Mouse (Mus musculus) lung, embryonic 15.5 days (tissue): ENCODE measurements around the gene Gm37240. TPM values are rescaled to one million over a fixed set of nuclear protein-coding genes. Genes with fewer than 3 reads are reported as not detected.

ENCODE experiments used
- ATAC-seq: fragments of 200-750 bp; cut with Nextera tagmentation; 2 replicates; pipeline ENCODE4 v1.8.0; 2017; ENCODE audit warnings: moderate number of reproducible peaks, borderline replicate concordance; ENCODE audit not compliant: low FRiP score, low TSS enrichment; ENCODE audit errors: extremely low read depth
- H3K27ac ChIP-seq: fragments of 300-500 bp; sonication (generic); 2 replicates; pipeline ENCODE4 v1.5.1; 2015; ENCODE audit warnings: moderate library complexity, mild to moderate bottlenecking, inconsistent platforms
- H3K27me3 ChIP-seq: fragments of 300-500 bp; sonication (generic); 2 replicates; pipeline ENCODE4 v1.6.1; 2015; ENCODE audit warnings: inconsistent platforms
- H3K36me3 ChIP-seq: fragments of 300-500 bp; sonication (generic); 2 replicates; pipeline ENCODE4 v1.6.1; 2015; ENCODE audit warnings: inconsistent platforms
- H3K4me1 ChIP-seq: fragments of 300-500 bp; sonication (generic); 2 replicates; pipeline ENCODE4 v1.6.1; 2015; ENCODE audit warnings: inconsistent platforms
- H3K4me2 ChIP-seq: fragments of 300-500 bp; sonication (generic); 2 replicates; pipeline ENCODE4 v1.6.1; 2015; ENCODE audit warnings: inconsistent platforms, mild to moderate bottlenecking, moderate library complexity
- H3K4me3 ChIP-seq: fragments of 300-500 bp; sonication (generic); 2 replicates; pipeline ENCODE4 v1.5.1; 2015; ENCODE audit warnings: mild to moderate bottlenecking, inconsistent platforms
- H3K9ac ChIP-seq: fragments of 300-500 bp; sonication (generic); 2 replicates; pipeline ENCODE4 v1.6.1; 2015; ENCODE audit warnings: inconsistent platforms
- H3K9me3 ChIP-seq: fragments of 300-500 bp; sonication (generic); 2 replicates; pipeline ENCODE4 v1.6.1; 2016; ENCODE audit warnings: inconsistent platforms
- WGBS: fragments of 180-500 bp; shearing (Covaris S2); methylation state at CpG from one replicate; pipeline ENCODE4 v1.1.7; 2015; 5-methylcytosine and 5-hydroxymethylcytosine counted together
- polyA plus RNA-seq: library from polyadenylated mRNA; unstranded; fragments of >200 nt; fragmentation: Nextera tagmentation; extraction: Ambion mirVana; gene quantifications from 2 replicates; pipeline ENCODE4 v1.2.1, GENCODE M21; 2015

Gene Gm37240
- polyA plus RNA-seq, 1 experiment from 2014 or later: 8.8 TPM

DNA sequence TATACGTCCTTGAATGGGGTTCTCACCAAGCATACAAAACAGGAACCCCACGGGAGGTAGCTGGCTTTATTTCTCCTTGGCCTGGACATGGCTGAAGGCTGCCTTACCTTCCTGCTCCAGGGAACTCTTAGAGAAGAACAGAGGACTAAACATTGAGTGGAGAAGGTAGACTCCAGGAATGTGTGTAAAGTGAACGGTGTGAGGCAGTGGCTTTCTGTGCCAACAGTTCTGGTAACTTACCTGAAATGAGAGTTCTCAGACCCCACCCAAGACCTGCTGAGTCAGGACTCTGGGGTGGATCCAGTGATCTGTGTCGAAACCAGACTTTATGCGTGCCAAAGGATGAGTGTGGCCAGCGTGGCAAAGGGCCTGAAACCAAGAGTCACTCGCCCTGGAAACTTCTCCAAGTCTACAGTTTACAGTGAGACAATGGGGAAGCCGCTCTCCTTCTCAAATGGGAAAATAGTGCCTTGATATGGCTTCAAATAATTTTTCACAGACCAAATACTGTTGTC is 1240.9 kb downstream of the Gm37240 start:
- Histone ChIP-seq H3K27me3 (no peaks in the 10 kb centered on the region), H3K4me1 (peaks cover 6% of the 10 kb centered on the region; the same call in 1 of the 2 replicates), H3K9ac (no peak overlapping the region), H3K36me3 (no peaks in the 10 kb centered on the region), H3K4me2 (no peak overlapping the region), H3K27ac (no peak overlapping the region), H3K4me3 (no peak overlapping the region), H3K9me3 (no peaks in the 10 kb centered on the region)
- no peak for ATAC-seq
- 73% methylated on average over 8 of the region's 8 CpGs for WGBS

DNA sequence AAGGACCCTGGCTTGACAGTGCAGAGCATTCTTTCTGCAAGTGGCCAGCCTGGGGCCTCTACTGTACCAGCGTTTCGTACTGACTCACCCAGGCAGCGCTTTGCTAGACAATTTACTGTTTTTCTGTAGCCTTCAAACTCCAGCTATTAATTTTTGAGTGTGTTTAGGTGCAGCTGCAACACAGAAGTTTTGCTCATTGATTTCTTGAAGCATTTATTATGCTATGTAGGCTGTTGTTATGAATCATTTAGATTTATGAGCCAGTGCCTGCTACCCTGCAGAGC is 1241.4 kb downstream of the Gm37240 start:
- 86% methylated on average over 3 of the region's 3 CpGs for WGBS
- no peaks in the 10 kb centered on the region for H3K9me3 ChIP-seq
- no peak overlapping the region for H3K4me2 ChIP-seq
- no peak overlapping the region for H3K9ac ChIP-seq
- no peak for ATAC-seq
- no peak overlapping the region for H3K27ac ChIP-seq
- H3K4me1 ChIP-seq: peaks cover 6% of the 10 kb centered on the region; the same call in 1 of the 2 replicates
- H3K4me3 ChIP-seq: no peak overlapping the region
- H3K36me3 ChIP-seq: no peaks in the 10 kb centered on the region
- H3K27me3 ChIP-seq: no peaks in the 10 kb centered on the region

DNA sequence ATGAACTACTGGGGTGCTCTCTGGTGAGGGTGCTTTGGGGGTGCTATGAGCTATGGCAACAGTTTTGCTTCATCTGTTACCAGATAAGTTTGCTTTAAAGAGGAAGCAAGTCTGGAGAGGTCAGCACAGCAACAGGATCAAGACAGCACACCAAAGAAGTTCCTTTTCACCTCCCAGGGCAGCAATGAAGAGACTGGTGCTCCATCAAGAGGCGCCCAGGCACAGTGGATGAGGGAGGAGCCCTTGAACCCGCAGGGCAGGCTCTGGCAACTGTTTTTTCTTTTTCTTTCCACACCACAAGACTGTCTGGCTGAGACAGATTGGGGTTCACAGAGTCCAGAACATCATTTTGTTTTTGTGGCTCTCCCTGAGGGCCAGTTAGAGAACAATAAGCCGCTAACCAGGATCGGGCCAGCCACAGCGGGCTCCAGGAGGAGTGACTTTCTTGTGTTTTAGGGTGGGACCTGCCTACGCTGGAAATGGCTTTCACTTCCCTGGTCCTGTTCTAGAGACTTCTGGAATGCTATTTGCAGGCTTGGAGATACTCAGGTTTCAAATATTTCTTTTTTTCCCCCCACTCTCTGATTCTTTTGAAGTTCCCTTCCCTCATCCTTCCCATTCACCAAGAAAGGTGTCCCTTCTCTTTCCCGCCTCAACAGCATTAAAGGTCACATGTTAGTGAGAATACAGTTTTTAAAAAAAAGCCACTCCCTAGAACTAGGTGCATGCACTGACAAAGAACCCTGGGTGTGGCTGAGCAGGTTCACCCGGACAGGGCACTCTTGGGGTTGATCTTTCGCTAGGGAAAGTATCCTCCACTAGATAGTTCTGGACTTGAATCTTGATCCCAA is 1241.9 kb downstream of the Gm37240 start:
- Histone ChIP-seq H3K4me3 (no peak overlapping the region), H3K27me3 (no peaks in the 10 kb centered on the region), H3K9ac (no peak overlapping the region), H3K4me2 (no peak overlapping the region), H3K9me3 (no peaks in the 10 kb centered on the region), H3K27ac (no peak overlapping the region), H3K36me3 (no peaks in the 10 kb centered on the region), H3K4me1 (peaks cover 6% of the 10 kb centered on the region; the same call in 1 of the 2 replicates)
- no peak for ATAC-seq
- WGBS: 66% methylated on average over 9 of the region's 9 CpGs

DNA sequence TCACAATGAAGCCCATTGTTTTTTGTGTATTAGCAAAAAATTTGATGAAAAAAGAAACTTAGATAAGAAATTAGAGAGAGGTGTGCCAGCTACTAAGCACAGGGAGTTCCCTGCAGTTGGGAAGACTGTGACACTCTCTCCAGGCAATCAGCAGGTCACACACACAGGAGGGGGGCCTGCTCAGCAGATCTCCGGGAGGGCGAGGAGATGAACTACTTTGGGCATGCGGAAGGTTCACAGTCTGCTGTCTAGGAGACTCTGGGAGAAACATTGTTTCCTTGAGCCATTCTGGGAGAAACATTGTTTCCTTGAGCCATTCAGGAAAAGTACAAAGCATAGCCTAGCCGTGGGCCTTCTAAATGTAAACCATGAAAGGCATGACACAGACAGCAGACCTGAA is 1244.4 kb downstream of the Gm37240 start:
- no peak overlapping the region for H3K27ac ChIP-seq
- H3K36me3 ChIP-seq: no peaks in the 10 kb centered on the region
- no peak overlapping the region for H3K4me3 ChIP-seq
- H3K4me2 ChIP-seq: no peak overlapping the region
- 63% methylated on average over 4 of the region's 4 CpGs for WGBS
- H3K9me3 ChIP-seq: no peaks in the 10 kb centered on the region
- no peak for ATAC-seq
- no peak overlapping the region for H3K9ac ChIP-seq
- H3K4me1 ChIP-seq: peaks cover 9% of the 10 kb centered on the region; the same call in 1 of the 2 replicates
- H3K27me3 ChIP-seq: no peaks in the 10 kb centered on the region

DNA sequence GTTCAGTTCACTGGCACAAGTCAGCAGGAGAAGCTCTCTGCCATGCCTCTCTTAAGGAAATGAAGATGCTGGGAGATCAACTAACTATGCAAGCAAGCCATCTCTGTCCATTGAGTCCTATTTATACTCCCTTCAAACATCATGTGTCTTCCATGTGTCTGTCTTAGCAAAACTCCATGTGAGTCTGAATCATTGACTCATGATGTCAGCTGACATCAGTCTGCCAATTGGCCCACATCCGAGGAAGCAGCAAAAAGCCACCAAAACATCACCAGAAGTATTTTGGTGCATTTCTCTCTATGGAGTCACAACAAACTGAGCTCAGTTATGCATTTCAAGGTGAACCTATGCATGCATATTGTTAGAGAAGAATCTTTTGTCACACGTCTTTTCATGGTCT is 1245.9 kb downstream of the Gm37240 start:
- Histone ChIP-seq H3K4me1 (0 out of 2 replicates have a peak, but pooled peaks cover 4% of the 10 kb centered on the region), H3K9me3 (no peaks in the 10 kb centered on the region), H3K9ac (no peak overlapping the region), H3K27ac (no peak overlapping the region), H3K4me2 (no peak overlapping the region), H3K36me3 (no peaks in the 10 kb centered on the region), H3K27me3 (no peaks in the 10 kb centered on the region), H3K4me3 (no peak overlapping the region)
- ATAC-seq: no peak
- 79% methylated on average over 2 of the region's 2 CpGs for WGBS

DNA sequence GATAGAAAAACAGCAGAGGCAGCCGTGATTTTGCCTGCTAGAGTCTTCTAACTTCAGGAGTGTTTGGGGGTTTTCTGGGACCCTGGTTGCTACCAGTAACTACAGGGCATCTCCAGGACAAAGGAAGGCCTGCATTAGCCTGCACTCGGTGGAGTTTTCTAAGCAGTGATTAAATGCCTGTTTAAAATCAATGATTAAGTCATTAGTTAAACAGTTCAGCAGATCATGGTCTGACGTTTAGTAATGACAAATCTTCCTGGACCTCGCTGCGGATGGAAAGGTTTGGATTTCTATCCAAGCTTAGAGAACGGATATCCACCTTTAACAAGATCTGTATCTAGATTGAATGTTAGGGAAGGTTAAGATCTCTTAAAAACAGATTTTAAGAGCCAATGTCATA is 1246.8 kb downstream of the Gm37240 start:
- Histone ChIP-seq H3K27me3 (no peaks in the 10 kb centered on the region), H3K9me3 (no peaks in the 10 kb centered on the region), H3K27ac (no peak overlapping the region), H3K4me3 (no peak overlapping the region), H3K4me1 (0 out of 2 replicates have a peak, but pooled peaks cover 4% of the 10 kb centered on the region), H3K36me3 (no peaks in the 10 kb centered on the region), H3K4me2 (no peak overlapping the region), H3K9ac (no peak overlapping the region)
- WGBS: 50% methylated on average over 6 of the region's 6 CpGs
- no peak for ATAC-seq

DNA sequence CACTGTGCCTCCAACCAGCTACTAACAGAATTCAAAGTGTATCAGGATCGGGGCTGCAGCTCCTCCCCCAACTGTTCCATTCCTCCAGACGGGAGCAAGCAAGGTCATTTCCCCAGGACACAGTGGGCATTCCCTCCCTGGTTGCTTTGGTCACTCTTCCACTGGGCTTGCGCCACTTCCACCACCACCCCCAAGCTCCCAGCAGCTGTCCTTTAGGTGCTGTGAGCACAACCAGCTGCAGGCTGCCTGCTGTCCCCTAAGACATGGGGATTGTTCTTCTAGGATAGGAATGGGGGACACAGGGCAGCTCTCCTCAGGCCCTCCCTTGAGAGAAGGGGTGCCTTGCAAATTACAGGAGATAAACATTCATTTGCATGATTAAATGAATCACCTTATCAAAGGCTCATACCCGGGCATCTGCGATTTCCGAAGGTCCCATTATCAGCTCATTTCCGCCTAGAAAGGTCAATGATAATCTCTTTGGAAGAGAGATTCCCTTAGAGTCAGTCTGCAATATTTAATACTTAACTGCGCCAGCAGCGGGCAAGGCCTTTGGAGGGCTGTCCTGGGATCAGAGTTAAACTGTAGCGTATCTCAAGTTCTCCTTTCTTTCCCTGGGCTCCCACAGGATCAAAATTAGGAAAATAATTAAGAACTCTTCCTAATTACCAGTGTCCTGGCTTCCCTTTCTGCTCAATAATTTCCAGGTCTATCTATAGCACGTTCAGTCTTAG is 1247.4 kb downstream of the Gm37240 start:
- Histone ChIP-seq H3K4me2 (no peak overlapping the region), H3K4me1 (0 out of 2 replicates have a peak, but pooled peaks cover 4% of the 10 kb centered on the region), H3K9ac (no peak overlapping the region), H3K9me3 (no peaks in the 10 kb centered on the region), H3K27me3 (no peaks in the 10 kb centered on the region), H3K4me3 (no peak overlapping the region), H3K27ac (no peak overlapping the region), H3K36me3 (no peaks in the 10 kb centered on the region)
- 45% methylated on average over 11 of the region's 11 CpGs for WGBS
- ATAC-seq: peak; percentile 27; the same call in 1 of the 2 replicates

DNA sequence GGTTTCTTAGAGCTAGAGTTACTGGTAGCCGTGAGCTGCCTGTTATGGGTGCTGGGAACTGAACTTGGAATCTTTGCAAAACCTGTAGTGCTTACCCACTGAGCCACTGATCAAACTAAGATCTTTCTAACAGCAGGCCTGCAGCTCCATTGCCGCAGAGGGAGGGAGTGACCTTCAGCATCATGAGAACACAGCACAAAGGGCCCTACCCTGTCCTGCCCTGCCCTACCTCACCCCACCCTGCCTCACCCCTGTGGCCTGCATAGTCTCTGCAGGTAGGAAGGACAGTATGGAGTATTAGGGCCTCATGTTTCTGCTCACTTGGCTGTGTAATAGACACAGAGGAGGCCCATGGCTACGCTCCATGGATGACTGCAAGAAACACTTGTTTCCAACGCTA is 1248.5 kb downstream of the Gm37240 start:
- Histone ChIP-seq H3K4me1 (0 out of 2 replicates have a peak, but pooled peaks cover 4% of the 10 kb centered on the region), H3K36me3 (no peaks in the 10 kb centered on the region), H3K27me3 (no peaks in the 10 kb centered on the region), H3K9me3 (no peaks in the 10 kb centered on the region), H3K4me2 (no peak overlapping the region), H3K4me3 (no peak overlapping the region), H3K27ac (no peak overlapping the region), H3K9ac (no peak overlapping the region)
- 77% methylated on average over 4 of the region's 4 CpGs for WGBS
- no peak for ATAC-seq

DNA sequence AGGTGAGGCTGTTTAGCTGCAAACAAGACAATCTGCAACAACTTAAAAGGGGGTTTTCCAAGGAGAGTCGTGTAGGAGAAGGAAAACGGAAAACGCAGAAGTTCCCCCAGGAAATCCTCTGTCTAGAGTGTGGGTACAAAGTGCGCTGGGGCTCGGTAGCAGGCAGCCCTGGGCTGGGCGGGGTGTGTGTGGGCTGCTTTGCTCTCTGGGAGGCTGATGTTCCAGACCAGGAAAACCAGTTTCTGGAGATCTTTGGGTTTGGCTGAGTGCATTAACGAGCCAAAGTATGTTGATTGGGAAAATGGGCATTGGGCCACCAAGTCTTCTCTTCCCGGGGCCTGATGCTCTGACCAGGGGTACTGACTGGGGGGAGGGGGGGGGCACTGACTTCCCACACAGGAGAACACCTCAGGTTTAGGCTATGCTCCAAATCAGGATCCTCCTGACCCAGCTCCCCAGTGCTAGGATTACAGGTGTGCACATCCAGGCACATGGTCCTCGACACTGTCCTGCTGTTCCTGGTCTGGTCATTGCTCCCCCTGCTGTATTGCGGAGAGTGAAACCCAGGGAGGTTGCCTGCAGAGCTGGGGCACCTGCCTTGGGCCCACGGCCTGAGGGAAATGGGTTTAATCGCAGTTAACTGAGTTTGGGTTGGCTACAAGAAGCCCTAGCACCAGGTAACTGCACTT is 1249.3 kb downstream of the Gm37240 start:
- no peak overlapping the region for H3K9ac ChIP-seq
- H3K36me3 ChIP-seq: no peaks in the 10 kb centered on the region
- H3K27me3 ChIP-seq: no peaks in the 10 kb centered on the region
- H3K4me2 ChIP-seq: no peak overlapping the region; the same call in 1 of the 2 replicates
- 0 out of 2 replicates have a peak, but pooled peaks cover 4% of the 10 kb centered on the region for H3K4me1 ChIP-seq
- peak overlapping the region; percentile 30; the same call in 1 of the 2 replicates for H3K27ac ChIP-seq
- peak; percentile 55; the same call in 1 of the 2 replicates for ATAC-seq
- WGBS: 48% methylated on average over 12 of the region's 12 CpGs
- H3K4me3 ChIP-seq: no peak overlapping the region
- H3K9me3 ChIP-seq: no peaks in the 10 kb centered on the region

DNA sequence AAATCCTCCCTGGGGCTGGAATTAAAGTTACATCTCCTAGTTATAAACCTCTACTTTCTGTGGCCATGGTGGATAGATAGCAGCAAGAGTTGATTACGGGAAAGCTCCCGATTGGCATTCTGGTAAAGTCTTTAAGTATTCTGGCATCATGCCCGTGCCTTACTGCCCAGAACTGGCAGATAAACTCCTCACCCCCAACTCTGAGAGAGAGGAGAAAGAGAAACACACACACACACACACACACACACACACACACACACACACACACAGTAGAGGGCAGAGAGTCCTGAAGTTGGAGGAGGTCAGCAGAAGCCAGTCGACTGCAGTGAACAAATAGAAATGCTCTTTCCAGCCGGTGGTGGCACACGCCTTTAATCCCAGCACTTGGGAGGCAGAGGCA is 1250.2 kb downstream of the Gm37240 start:
- H3K4me3 ChIP-seq: no peak overlapping the region
- 64% methylated on average over 6 of the region's 6 CpGs for WGBS
- H3K4me1 ChIP-seq: 0 out of 2 replicates have a peak, but pooled peaks cover 4% of the 10 kb centered on the region
- H3K9me3 ChIP-seq: no peaks in the 10 kb centered on the region
- H3K27me3 ChIP-seq: no peaks in the 10 kb centered on the region
- no peaks in the 10 kb centered on the region for H3K36me3 ChIP-seq
- H3K4me2 ChIP-seq: no peak overlapping the region
- H3K9ac ChIP-seq: no peak overlapping the region
- H3K27ac ChIP-seq: no peak overlapping the region
- ATAC-seq: no peak

DNA sequence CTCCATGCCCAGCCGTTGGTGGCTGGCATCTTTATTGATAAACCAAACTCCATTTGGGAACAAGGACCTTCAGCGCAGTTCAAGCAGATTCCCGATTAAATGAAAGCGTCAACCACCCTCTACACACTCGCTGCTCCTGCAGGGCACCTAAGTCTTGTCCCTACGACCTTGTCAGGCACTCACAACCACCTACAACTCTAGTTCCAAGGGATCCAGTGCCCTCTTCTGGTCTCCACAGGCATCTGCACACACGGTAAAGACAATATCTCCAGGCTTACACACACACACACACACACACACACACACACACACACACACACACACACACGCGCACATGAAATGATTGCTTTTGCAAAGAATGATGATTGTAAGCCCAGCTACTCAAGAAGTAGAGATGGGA is 1255.7 kb downstream of the Gm37240 start:
- Histone ChIP-seq H3K9me3 (no peaks in the 10 kb centered on the region), H3K27ac (no peak overlapping the region), H3K4me2 (no peak overlapping the region), H3K4me3 (no peak overlapping the region), H3K36me3 (no peaks in the 10 kb centered on the region), H3K4me1 (0 out of 2 replicates have a peak, but pooled peaks cover 6% of the 10 kb centered on the region), H3K27me3 (no peaks in the 10 kb centered on the region), H3K9ac (no peak overlapping the region)
- 94% methylated on average over 9 of the region's 9 CpGs for WGBS
- no peak for ATAC-seq
